Mouse (Mus musculus) myocyte (in vitro differentiated cells): ENCODE measurements around the gene Gpx6.

Source experiments
- POLR2A ChIP-seq: IDR thresholded peaks from one replicate; pipeline ENCODE4 v1.6.1; 2011; ENCODE audit warnings: low read depth, mild to moderate bottlenecking, control low read depth, moderate library complexity; ENCODE audit not compliant: insufficient read length
- REST ChIP-seq: IDR thresholded peaks from one replicate; pipeline ENCODE4 v1.6.1; 2011; ENCODE audit warnings: mild to moderate bottlenecking, control low read depth, moderate library complexity; ENCODE audit not compliant: insufficient read depth, insufficient read length
- SRF ChIP-seq: IDR thresholded peaks from one replicate; pipeline ENCODE4 v1.6.1; 2011; ENCODE audit warnings: low read depth; ENCODE audit not compliant: control insufficient read depth, insufficient read length
- USF1 ChIP-seq: IDR thresholded peaks from one replicate; pipeline ENCODE4 v1.6.1; 2011; ENCODE audit warnings: low read depth, mild to moderate bottlenecking, control low read depth, moderate library complexity

DNA sequence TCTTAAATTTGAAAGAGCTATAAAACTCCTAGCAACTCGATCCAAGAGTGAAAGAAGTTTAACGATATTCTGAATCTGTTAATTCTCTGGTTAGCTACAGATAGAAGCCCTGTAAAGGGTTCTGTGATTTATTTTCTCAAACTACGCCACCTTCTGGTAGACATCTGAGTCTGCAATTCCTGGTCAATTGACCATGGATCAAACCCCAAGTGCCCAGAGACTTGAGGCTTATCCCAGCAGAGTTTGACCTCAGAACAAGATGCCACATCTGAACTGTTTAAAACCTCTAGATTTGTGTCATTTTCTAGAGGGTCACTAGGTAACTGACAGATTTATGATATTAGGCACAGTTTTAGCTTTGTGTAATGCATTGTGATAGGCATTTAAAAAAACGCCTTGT lies 14.3 kb downstream of the Gpx6 start:
- TF ChIP-seq SRF, result no peak
- TF ChIP-seq USF1, result no peak
- no peak for TF ChIP-seq POLR2A
- no peak for TF ChIP-seq REST
